Mouse (Mus musculus) limb, embryonic 11.5 days (tissue): ENCODE results near the gene Morn3. TPM values are rescaled to one million over a fixed set of nuclear protein-coding genes. Genes with fewer than 3 reads are reported as not detected.
A peak's percentile ranks its signal among the peaks of the same experiment; 100 is the strongest.

Experiments used
- ATAC-seq: fragments of 200-750 bp; cut with Nextera tagmentation; 2 replicates; pipeline ENCODE4 v1.8.0; 2017; ENCODE audit warnings: low read depth; ENCODE audit not compliant: insufficient number of reproducible peaks, low FRiP score, low TSS enrichment
- DNase-seq: peaks from one replicate; pipeline ENCODE4 v3.0.0-alpha.2; 2015; ENCODE audit warnings: low spot score
- H3K27ac ChIP-seq: fragments of 300-500 bp; sonication (generic); replicated peaks from 2 replicates; pipeline ENCODE4 v1.5.1; 2014; ENCODE audit warnings: low read depth, mild to moderate bottlenecking, low read length
- H3K27me3 ChIP-seq: fragments of 300-500 bp; sonication (generic); 2 replicates; pipeline ENCODE4 v1.6.1; 2014; ENCODE audit warnings: mild to moderate bottlenecking, low read length, mixed read lengths; ENCODE audit not compliant: control insufficient read depth, insufficient read depth
- H3K36me3 ChIP-seq: fragments of 300-500 bp; sonication (generic); 2 replicates; pipeline ENCODE4 v1.6.1; 2014; ENCODE audit warnings: mild to moderate bottlenecking, low read length, moderate library complexity, mixed read lengths; ENCODE audit not compliant: control insufficient read depth, insufficient read depth
- H3K4me1 ChIP-seq: fragments of 300-500 bp; sonication (generic); 2 replicates; pipeline ENCODE4 v1.6.1; 2014; ENCODE audit warnings: low read length, mixed read lengths; ENCODE audit not compliant: control insufficient read depth, insufficient read depth
- H3K4me2 ChIP-seq: fragments of 300-500 bp; sonication (generic); 2 replicates; pipeline ENCODE4 v1.6.1; 2014; ENCODE audit warnings: low read depth, mild to moderate bottlenecking, moderate library complexity; ENCODE audit not compliant: severe bottlenecking
- H3K4me3 ChIP-seq: fragments of 300-500 bp; sonication (generic); 2 replicates; pipeline ENCODE4 v1.5.1; 2014; ENCODE audit warnings: low read depth, low read length
- H3K9ac ChIP-seq: fragments of 300-500 bp; sonication (generic); 2 replicates; pipeline ENCODE4 v1.6.1; 2014; ENCODE audit warnings: mild to moderate bottlenecking, low read length
- H3K9me3 ChIP-seq: fragments of 300-500 bp; sonication (generic); 2 replicates; pipeline ENCODE4 v1.6.1; 2016; ENCODE audit warnings: low read length; ENCODE audit not compliant: control insufficient read depth
- WGBS: fragments of 180-500 bp; shearing (Covaris S2); extraction: QIAGEN DNeasy Blood & Tissue Kit; methylation state at CpG from one replicate; pipeline ENCODE4 v1.1.7; 2014; 5-methylcytosine and 5-hydroxymethylcytosine counted together
- polyA plus RNA-seq: library from polyadenylated mRNA; unstranded; fragments of >200 nt; fragmentation: Nextera tagmentation; extraction: Ambion mirVana; gene quantifications from 2 replicates; pipeline ENCODE4 v1.2.1, GENCODE M21; 2014

The Morn3 gene
- polyA plus RNA-seq, 1 experiment from 2014 or later, result 0.64 TPM

DNA sequence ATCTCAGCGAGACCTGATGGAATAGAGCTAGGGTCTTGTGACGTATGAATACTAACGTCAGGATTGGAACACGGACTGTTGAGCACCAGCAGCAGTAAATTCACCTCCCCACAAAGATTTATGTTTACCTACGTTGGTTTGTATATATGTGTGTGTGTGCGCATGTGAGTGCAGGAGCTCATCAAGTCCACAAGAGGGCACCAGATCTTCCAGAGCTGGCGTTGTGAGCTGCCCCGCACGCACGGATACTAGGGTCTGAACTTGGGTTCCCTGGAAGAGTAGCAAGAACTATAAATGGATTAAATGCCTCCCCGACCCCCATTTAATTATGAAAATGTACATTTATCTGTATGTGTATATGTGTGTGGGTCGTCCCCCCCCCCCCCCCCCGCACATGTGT, 33.7 kb upstream of the Morn3 start:
- DNase-seq (no peak), ATAC-seq (no peak)
- H3K4me2 ChIP-seq, result no peak overlapping the region
- 96% methylated on average over 13 of the region's 13 CpGs for WGBS
- H3K4me1 ChIP-seq, result peaks cover 7% of the 10 kb centered on the region; the same call in 1 of the 2 replicates
- H3K36me3 ChIP-seq, result no peaks in the 10 kb centered on the region; the same call in 1 of the 2 replicates
- H3K27me3 ChIP-seq, result no peaks in the 10 kb centered on the region
- no peaks in the 10 kb centered on the region for H3K9me3 ChIP-seq
- no peak overlapping the region for H3K9ac ChIP-seq
- H3K27ac ChIP-seq, result no peak overlapping the region
- no peak overlapping the region for H3K4me3 ChIP-seq

DNA sequence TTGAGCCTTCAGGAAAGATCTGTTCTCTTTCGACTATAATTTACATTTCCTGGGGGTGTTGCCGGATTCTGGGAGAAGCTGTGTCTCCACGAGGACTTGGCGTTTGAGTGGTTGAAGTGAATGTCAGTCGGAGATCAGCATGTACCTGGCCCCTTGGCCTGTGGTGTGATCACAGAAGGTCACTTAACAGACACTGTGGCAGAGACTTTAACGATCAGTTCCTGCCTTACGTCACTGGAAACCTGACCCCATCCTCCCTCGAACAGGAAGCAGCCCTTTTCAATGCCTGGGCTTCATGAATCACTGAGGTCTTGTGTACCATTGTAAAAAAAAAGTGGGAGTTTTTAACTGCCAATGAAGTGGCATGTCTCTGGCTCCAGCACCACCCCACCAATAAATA, 33.2 kb upstream of the Morn3 start:
- DNase-seq, result peak; percentile 45
- Histone ChIP-seq H3K4me2 (no peak overlapping the region), H3K4me3 (no peak overlapping the region), H3K9ac (no peak overlapping the region), H3K27me3 (no peaks in the 10 kb centered on the region), H3K36me3 (no peaks in the 10 kb centered on the region; the same call in 1 of the 2 replicates), H3K9me3 (no peaks in the 10 kb centered on the region), H3K4me1 (peaks cover 10% of the 10 kb centered on the region; the same call in 1 of the 2 replicates), H3K27ac (0 out of 2 replicates have a peak overlapping the region, but pooled peaks have one; percentile 14)
- no peak for ATAC-seq
- WGBS, result 42% methylated on average over 8 of the region's 8 CpGs

DNA sequence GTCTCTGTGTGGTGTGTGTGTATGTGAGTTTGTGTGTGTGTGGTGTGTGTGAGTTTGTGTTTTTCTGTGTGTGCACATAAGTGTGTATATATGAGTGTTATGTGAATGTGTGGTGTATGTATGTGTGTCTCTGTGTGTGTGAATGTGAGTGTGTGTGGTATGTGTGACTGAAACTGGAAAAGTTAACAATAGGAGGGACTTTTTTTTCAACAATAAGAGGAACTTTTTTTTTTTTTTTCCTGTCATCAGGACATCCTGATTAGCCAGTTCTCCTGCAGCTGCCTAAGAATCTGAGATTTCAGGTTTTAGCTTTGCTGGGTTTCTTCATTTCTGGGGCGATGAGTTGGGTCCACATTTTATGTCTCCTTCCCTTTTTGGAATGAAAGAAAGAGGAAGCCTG, 32.8 kb upstream of the Morn3 start:
- DNase-seq (no peak), ATAC-seq (no peak)
- Histone ChIP-seq H3K36me3 (no peaks in the 10 kb centered on the region; the same call in 1 of the 2 replicates), H3K9ac (no peak overlapping the region), H3K4me1 (peaks cover 10% of the 10 kb centered on the region; the same call in 1 of the 2 replicates), H3K4me3 (no peak overlapping the region), H3K27me3 (no peaks in the 10 kb centered on the region), H3K4me2 (no peak overlapping the region), H3K9me3 (no peaks in the 10 kb centered on the region), H3K27ac (0 out of 2 replicates have a peak overlapping the region, but pooled peaks have one; percentile 14)
- WGBS, result 81% methylated on average over 1 of the region's 1 CpGs

DNA sequence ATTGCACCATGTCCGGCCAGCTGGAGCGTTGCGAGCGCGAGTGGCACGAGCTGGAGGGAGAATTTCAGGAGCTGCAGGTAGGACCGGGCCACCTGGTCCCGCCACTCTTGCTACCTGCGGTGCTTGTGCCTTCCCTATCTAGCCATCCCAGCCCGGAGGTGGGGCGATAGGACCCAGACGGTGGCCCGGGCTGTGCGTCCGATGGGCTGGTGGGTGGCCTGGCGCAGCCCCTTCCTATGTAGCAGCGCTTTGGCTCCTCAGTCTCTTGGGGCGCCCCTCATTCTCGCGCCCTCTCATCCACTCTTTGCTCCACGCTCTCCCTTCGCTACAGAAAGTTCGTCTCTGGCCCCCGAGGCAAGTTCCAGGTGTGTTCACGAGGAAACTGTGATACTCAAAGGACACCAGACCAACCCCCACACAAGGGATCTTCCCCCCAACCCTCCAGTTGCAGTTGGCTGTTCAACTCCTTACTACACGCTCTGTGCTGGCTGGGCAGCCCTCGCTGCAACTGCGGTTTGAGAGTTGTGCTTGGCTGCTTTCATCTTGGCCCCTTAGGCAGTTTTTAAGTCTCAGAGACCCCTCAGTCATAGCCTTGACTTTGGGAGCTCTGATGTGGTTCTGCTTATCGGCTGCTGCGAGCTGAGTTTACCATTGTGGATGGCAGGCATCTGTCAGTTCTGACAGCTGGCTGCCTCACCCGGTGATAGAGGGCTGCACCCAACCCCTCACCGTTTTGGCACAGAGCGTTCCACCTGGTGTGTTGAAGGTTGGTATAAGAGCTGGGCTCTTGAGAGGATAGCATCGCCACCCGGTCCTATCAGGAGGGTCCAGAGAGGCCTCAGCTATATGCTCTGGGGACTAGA, 29.8 kb upstream of the Morn3 start:
- DNase-seq, result no peak
- ATAC-seq, result peak; percentile 76
- H3K36me3 ChIP-seq, result no peaks in the 10 kb centered on the region
- peak overlapping the region; percentile 97 for H3K4me2 ChIP-seq
- peaks cover 10% of the 10 kb centered on the region; the same call in 1 of the 2 replicates for H3K4me1 ChIP-seq
- no peaks in the 10 kb centered on the region for H3K27me3 ChIP-seq
- H3K4me3 ChIP-seq, result peak overlapping the region; percentile 73
- H3K27ac ChIP-seq, result 0 out of 2 replicates have a peak overlapping the region, but pooled peaks have one; percentile 42
- 4% methylated on average over 34 of the region's 35 CpGs for WGBS
- no peaks in the 10 kb centered on the region for H3K9me3 ChIP-seq
- H3K9ac ChIP-seq, result peak overlapping the region; percentile 70

DNA sequence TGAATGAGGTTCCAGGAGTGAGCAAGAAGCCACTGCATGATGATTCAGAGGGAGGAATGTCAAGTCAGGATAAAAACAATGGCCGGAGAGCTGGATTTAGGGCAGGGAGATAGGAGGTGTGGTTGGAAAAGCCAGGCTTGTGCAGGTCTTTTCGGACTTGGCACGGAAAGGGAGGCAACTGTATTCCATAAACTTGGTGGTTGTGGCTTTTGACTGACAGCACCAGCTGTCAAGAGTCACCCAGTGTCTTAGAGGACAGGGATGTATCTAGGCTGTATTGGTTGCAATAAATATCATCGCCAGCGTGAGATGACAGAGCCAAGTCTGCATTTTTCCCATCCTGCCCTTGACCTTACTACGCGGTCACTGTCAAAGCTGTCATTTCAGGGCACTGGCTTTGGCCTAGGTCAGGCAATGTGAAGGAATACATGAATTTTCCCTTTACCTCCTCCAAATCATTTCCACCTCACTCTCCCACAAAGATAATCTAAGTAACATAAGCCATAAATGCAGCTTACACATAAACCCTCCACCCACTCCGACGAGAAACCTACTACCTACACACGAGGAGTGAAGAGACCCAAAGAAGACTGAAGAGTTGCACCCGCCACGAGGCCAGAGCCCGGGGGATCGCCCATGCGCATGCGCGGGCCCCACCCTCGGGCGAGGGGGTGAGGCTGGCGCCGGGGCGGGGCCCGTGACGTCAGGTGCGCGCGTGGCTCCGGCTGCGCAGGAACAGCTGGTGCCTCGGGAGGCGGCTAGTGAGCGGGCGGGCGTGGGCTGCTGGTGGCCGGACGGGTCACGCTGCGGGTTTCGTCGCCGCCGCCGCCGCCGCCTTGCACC, 29.0 kb upstream of the Morn3 start:
- no peak overlapping the region for H3K27ac ChIP-seq
- no peaks in the 10 kb centered on the region for H3K9me3 ChIP-seq
- H3K27me3 ChIP-seq, result no peaks in the 10 kb centered on the region
- H3K4me3 ChIP-seq, result peak overlapping the region; percentile 73
- H3K4me1 ChIP-seq, result peaks cover 10% of the 10 kb centered on the region; the same call in 1 of the 2 replicates
- WGBS, result 8% methylated on average over 44 of the region's 45 CpGs
- DNase-seq (peak; percentile 94), ATAC-seq (peak; percentile 90)
- H3K9ac ChIP-seq, result peak overlapping the region; percentile 70
- H3K36me3 ChIP-seq, result no peaks in the 10 kb centered on the region
- H3K4me2 ChIP-seq, result peak overlapping the region; percentile 97

DNA sequence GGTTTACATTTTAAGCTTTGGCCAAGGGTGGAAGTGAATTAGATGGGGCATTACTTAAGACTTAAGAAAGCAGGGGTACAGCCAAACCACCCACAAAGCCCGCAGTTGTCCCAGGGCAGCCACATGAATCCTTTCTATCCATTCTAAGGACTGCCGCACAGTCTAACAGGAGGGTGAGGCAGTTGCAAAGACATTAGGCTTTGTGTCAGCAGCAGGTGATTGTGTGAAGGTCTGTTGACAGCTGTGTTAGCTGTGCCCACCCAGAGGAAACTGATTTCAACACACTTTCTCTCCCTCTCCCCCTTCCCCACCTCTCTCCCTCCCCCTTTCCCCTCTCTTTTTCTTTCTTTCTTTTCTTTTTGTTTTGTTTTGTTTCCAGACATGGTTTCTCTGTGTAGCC, 21.9 kb upstream of the Morn3 start:
- Histone ChIP-seq H3K36me3 (no peaks in the 10 kb centered on the region), H3K27ac (no peak overlapping the region), H3K9me3 (no peaks in the 10 kb centered on the region), H3K4me1 (no peaks in the 10 kb centered on the region), H3K4me2 (no peak overlapping the region), H3K4me3 (no peak overlapping the region), H3K9ac (no peak overlapping the region), H3K27me3 (no peaks in the 10 kb centered on the region)
- no peak for DNase-seq
- ATAC-seq, result no peak
- WGBS, result 96% methylated on average over 2 of the region's 2 CpGs

DNA sequence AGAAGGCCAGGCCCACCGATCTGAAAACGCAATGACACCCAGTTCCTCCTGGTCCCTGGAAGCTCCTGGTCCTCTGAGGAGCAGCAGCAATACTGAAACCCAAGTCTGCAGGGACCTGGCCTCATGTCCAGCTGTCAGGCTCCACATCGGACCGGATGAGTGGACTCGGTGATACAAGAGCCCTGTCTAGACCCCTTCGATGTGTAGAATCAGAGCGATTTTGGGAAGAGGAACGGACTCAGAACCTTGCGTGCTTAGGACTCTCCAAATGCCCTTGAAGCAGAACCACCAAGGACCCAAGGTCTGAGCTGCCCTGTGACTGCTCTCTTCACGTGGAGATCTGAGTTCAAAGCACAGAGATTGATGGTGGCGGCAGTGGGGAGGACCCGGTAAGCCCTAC, 21.3 kb upstream of the Morn3 start, which contains the start of gene Tmem120b:
Gene Tmem120b, plus strand, starts transcription at position 301 of the 400 bp plus-strand sequence.
- DNase-seq, result no peak
- Histone ChIP-seq H3K9me3 (no peaks in the 10 kb centered on the region), H3K27ac (no peak within 1 kb of the TSS), H3K4me1 (no peaks in the 10 kb centered on the region), H3K9ac (no peak within 1 kb of the TSS), H3K4me2 (no peak within 1 kb of the TSS), H3K4me3 (no peak within 1 kb of the TSS), H3K27me3 (no peaks in the 10 kb centered on the region), H3K36me3 (no peaks in the 10 kb centered on the region)
- WGBS, result 89% methylated on average over 12 of the region's 12 CpGs
- no peak for ATAC-seq

DNA sequence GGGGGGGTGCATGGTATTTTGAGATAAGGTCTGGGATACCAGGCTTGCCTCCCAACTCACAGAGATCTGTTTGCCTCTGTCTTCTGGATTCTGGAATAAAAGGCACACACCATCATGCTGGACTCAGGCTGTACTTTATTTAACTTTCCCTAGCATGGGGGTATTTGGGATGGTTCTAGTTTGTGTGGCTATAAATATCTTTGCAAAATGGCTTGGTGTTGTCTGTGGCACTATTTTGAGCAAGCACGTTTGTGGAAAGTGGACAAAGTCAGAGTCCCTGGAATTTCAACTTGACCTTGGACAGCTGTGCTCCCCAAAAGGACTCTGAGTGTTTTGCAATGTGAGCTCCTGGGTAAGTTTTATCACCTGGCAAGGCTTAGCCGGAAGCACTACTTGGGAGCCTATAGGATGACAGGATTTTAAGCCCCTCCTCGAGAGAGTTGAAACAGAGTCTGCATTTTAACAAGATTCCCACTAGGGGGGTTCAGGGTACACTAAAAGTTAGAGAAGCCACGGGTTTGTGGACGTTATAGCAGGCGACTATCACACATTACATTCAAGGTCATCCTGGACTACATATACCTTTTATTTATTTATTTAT, 20.7 kb upstream of the Morn3 start:
- Histone ChIP-seq H3K4me2 (no peak overlapping the region), H3K27ac (no peak overlapping the region), H3K4me3 (no peak overlapping the region), H3K36me3 (no peaks in the 10 kb centered on the region), H3K27me3 (no peaks in the 10 kb centered on the region), H3K9ac (no peak overlapping the region), H3K4me1 (no peaks in the 10 kb centered on the region), H3K9me3 (no peaks in the 10 kb centered on the region)
- ATAC-seq, result peak; percentile 67; the same call in 1 of the 2 replicates
- 18% methylated on average over 6 of the region's 6 CpGs for WGBS
- no peak for DNase-seq
